Mouse (Mus musculus): ENCODE data around the gene Sash1.
"Not testable (repeated sequence)": the region's sequence is repeated elsewhere in the genome, so short reads cannot be mapped to it uniquely, and the experiment has no call there.

Sash1 gene

GRCm38 (mm10) chr10:8756604-8757354 lies 129.1 kb downstream of the Sash1 start:
- no peak for DNase-seq (ENCODE audit: low spot score in 2 of 2)

- no peak for DNase-seq (ENCODE audit: low spot score in 2 of 2)
Measured at GRCm38 (mm10) chr10:8753377-8753776, 132.5 kb downstream of the Sash1 start.

- DNase-seq (ENCODE audit: low spot score in 2 of 2), result peak in 1 of 2 experiments; percentile 61
Measured at GRCm38 (mm10) chr10:8752436-8752835, 133.4 kb downstream of the Sash1 start.

- no peak for DNase-seq (ENCODE audit: low spot score in 2 of 2)
Measured at GRCm38 (mm10) chr10:8749537-8749936, 136.3 kb downstream of the Sash1 start.

DNA sequence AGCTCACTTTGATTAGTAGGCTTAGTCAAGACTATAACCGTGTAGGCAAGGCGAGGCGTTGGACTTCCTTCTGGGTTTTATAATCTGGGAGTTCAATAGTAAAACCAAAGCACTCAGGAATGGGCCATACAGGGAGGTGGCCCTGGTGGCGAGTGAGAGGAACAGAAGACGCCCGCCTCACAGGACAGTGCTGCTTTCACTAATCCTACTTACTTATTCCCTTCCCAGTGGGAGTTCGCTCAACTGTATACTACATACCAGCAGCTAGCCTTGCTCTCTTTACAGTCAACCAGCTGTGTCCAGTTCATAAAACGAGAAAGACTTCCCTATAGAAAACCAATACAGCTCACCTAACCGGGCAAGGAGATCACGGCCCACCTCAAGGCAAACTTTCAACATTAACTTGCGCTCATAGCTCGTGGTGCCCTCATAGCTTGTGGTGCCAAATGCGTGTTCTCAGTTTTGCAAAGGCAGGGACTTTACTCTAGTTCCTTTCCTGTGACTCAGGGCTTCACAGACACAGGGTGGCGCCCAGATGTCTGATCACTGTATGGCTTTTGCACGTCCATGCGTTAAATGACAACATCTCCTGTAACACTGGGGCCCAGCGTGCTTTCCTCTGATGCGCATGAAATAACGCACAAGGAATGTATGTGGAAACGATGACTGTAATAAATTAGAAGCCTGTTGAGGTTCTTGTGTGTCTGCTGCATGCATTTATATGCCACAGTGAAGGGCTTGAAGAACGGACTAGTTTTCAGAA lies 138.2 kb downstream of the Sash1 start:
- DNase-seq (ENCODE audit: low spot score in 2 of 2), result peak in 1 of 2 experiments; percentile 38

DNA sequence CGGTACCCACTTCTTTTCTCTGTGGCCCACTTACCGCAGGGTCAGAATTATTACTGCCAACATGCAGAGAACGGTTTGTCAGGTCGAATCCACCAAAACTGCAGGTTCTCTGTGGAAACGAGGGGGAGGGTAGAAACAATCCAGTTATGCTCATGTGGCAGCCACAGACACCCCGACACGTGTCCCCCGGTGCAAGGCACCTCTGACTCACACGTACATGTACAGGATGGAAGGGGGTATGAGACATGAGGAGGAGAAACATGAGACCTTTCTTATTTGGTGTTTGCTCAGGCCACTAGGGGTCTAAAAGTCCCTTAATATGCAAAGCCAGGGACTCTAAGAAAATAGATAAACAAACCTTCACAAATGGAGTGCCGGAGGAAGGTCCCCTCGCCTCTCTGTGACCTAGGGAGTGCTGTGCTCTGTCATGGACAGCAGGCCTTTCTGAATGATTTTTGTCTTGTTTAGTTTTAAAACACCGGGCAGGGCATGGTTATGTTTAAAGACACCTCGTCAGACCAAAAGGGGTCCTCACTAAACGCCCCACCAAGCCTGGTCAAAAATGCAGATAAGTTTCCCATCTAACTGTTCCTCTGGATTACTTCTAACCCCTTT lies 139.7 kb downstream of the Sash1 start:
- DNase-seq (ENCODE audit: low spot score in 2 of 2), result no peak

DNA sequence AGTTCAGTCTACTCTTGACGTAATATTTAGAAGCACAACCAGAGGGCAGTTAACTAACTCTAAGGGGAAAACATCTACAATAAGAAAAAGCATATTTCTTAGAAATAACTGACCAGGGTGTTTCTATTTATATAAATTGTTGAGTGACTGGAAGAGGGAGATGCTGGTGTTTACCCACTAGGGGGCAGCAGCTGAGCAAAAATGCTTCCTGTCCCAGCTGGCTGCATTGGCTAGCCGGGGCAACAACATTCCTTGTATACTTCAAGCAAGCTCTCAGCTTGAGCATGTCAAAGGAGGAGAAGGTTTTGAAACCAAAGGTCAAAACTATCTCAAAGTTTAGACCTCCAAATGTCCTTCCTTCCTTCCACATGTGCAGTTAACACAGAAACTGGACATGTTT lies 143.0 kb downstream of the Sash1 start:
- peak; percentile 47 to 72 for DNase-seq (ENCODE audit: low spot score in 2 of 2)

DNA sequence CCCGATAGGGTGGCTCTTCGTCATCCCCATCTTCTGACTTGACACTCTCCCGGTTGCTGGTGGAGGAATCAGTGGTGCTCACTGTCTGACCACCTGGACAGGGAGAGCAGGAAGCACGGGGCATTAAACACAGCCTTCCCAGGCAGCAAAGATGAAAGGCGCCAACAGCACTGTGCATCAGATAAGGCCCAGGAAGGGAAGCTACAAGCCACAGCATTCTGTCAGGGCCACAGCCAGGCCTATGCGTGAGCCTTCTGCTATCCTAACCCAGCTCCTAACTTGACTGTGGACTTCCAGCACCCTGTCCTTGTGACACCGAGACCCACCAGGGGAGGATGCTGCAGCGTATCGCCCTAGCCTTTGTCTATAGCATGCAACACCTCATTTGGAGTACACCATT lies 144.4 kb downstream of the Sash1 start:
- no peak for DNase-seq (ENCODE audit: low spot score in 2 of 2)

DNA sequence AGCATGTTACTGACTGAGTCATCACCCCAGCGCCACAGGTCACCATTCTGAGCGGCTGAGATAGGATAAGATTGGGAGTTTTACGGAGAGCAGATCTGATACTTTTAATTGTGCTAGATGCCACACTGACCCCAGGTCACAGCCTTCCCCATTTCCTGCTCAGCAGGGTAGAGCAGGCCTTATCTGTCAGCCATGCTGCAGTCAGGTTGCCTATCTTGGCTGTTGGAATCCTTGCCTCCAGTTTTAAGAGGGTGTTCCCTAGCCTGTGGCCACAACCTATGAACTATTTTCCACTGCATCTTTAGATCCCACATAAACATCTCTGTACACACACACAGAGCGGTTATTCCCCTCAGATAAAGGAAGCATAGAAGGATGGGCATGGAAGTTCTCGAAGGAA lies 145.1 kb downstream of the Sash1 start:
- no peak for DNase-seq (ENCODE audit: low spot score in 2 of 2)

DNA sequence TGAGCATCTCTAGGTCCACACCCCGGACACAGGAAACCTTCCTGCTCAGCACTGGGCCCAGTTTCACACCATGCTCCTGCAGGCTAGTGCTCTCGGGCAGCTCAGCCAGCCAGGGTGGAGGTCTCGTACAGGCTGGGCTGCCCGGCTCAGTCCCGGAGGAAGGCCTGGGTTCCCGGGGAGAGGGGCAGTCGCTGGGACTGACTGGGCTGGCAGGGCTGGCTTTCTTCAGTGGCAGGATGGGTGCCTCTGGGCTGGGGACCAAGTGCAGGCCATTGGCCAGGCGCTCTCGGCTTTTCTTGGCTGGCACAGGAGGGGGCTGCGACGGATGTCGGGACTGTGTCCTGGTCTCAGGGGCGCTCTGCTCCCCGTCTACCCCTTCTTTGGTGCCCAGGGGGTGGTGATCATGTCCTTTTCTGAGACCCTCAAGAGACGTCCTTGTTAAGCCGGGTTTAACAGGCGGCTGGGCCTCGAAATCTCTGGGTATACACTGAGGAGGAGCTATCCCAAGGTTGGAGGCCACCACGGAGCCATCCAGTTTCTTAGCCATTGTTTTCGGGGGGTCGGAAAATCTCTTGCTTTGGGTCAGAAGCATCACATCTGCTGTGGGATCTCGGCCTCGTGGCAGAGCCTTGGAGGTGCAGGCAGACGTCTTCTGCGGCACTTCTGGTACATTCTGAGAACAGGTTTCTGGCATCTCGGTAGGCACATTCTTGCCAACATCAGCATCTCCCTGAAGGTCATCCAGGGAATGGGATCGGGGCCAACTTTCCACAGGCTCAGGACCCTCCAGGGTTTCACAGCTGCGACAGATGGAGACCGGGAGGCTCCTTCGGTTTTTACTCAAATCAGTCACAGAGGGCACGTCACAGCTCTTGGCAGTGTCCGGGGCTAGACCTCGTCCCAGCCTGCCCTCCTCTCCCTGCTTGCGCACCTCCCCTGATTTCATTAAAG lies 156.2 kb downstream of the Sash1 start:
- no peak for DNase-seq (ENCODE audit: low spot score in 2 of 2)

GRCm38 (mm10) chr10:8719345-8719744 lies 166.5 kb downstream of the Sash1 start:
- DNase-seq (ENCODE audit: low spot score in 2 of 2), result no peak

GRCm38 (mm10) chr10:8718831-8719230 lies 167.0 kb downstream of the Sash1 start:
- DNase-seq (ENCODE audit: low spot score in 2 of 2), result no peak

DNA sequence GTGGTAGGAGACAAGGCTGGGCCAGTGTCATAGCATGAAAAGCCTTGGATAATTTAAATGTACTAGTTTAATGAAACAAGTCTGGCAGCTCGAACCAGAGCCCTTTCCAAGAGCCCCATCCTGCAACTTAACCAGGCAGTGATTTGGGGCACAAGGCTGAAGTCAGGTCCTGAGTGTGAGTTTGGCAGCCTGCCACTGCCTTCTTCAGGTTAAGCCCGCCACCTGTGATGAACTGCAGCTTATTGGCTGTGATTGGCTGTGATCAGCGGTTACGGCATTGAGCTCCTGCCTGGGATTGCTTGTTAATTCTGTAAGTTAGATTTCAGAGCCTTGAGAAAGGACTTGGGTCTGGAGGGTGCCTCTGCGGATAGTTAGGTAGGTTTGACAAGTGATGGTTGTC lies 168.7 kb downstream of the Sash1 start:
- DNase-seq (ENCODE audit: low spot score in 2 of 2), result no peak

GRCm38 (mm10) chr10:8715679-8716284 lies 170.1 kb downstream of the Sash1 start:
- DNase-seq (ENCODE audit: low spot score in 2 of 2), result peak; percentile 65 to 81

DNA sequence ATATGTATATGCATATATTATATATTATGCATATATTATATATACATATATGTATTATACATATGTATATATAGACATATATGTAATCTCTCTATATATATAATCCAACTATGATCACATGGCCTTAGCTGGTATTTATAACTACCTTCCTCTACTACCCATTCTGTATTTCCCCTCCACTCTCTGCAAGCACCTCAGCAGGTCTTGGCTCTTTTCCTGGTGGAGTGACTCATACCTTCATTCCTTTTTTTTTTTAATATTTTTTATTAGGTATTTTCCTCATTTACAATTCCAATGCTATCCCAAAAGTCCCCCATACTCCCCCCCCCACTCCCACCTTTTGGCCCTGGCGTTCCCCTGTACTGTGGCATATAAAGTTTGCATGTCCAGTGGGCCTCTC lies 189.2 kb downstream of the Sash1 start:
- not testable (repeated sequence) for DNase-seq (ENCODE audit: low spot score in 2 of 2)

- no peak for DNase-seq (ENCODE audit: low spot score in 2 of 2)
Measured at GRCm38 (mm10) chr10:8693996-8694500, 191.8 kb downstream of the Sash1 start.

DNA sequence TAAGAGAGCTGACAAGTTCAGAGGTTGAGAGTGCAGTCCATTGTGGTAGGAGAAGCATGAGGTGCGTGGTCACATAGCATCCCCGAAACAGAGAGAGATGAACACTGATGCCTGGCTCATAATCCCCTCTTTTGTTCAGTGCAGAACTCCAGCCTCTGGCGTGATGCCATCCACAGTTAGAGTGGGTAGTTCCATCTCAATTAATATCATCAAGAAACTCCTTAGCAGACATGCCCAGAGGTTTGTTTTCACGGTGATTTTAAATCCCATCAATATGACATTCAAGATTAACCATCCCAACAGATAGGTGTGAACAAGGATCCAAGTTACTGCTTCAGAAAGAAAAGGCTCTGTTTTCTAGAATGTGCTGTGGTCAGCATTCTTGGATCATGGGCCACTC lies 192.3 kb downstream of the Sash1 start:
- DNase-seq (ENCODE audit: low spot score in 2 of 2), result no peak

DNA sequence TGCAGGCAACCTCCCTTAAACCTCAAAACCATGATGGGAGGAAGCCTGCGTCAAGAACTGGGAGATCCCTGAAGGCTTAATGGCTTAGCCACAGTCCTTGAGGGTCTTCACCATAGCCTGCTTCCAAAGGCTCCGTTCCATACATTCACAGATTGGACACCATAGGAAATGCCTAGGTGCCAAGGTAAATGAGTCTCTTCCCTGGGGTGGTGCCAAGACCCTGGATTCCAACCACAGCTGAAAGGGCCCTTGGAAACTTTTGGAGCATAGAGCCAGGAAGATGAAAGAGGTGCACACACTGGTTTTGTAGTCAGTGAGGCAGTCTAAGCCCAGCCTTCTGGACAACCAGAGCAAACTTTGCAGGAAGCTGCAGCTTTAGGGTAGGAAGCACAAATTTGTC lies 193.3 kb downstream of the Sash1 start:
- DNase-seq (ENCODE audit: low spot score in 2 of 2), result no peak

DNA sequence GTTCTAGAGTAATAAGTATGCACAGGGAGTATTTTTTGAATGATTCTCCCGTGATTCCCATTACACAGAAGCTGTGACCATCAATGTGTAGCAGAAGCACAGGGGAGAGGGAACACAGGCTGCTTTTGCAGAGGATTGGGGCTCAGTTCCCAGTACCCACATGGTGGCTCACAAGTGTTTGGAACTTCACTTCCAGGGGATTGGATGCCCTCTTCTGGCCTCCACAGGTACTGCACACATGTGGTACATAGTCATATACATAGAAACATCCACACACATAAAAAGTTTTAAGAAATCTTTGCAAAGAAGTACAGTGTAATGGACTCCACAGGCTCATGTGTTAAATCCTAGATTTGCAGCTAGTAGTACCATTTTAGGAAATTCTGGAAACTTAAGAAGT lies 199.7 kb downstream of the Sash1 start:
- DNase-seq (ENCODE audit: low spot score in 2 of 2), result no peak

DNA sequence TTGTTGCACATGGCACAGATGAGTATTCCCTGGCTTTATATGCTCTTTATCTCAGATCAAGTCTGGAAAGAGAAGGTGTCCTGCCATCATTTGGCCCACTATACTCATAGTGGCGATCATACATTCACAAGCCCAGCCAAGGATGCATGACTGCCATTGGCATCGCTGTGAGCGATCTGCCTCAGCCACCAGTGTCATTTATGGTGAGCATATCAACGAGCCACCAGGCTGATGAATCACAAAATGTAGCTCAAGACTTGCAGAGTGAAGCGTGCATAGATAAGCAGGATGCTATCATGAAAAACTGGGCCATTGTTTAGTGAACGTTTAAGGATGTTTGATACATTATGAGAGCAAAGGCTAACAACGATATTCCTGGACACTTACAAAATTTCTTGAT lies 200.6 kb downstream of the Sash1 start:
- no peak for DNase-seq (ENCODE audit: low spot score in 2 of 2)

DNA sequence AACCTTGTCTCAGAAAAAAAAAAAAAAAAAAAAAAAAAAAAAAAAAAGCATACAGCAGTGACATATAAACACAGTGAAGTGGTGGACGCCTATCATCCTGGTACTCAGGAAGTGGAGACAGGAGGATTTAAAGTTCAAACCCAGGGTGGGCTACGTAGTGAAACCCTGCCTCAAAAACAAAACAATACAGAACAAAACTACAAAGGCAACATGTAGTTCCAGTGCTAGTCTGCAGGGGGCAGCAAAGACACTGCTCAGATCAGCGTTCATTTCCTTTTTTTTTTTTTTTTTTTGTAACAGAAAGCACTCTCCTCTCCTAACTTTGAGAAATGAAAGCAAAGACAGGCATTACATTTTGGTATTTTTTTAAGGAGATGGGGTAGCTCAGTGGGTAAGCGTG lies 203.0 kb downstream of the Sash1 start:
- peak; percentile 17 to 32 for DNase-seq (ENCODE audit: low spot score in 2 of 2)
